Mouse (Mus musculus): ENCODE measurements around the gene Hoxa9. TPM values are rescaled to one million over a fixed set of nuclear protein-coding genes. Genes with fewer than 3 reads are reported as not detected.

Hoxa9 gene
- total and polyA plus RNA-seq, 3 experiments, result 0.04 TPM; not detected in 2

GRCm38 (mm10) chr6:52244471-52245039 is 13.7 kb upstream of the Hoxa9 start:
- H3K79me2 ChIP-seq (replicated peaks; ENCODE audit: control insufficient read depth, insufficient read depth, low read length), result no peaks in the 10 kb centered on the region
- no peaks in the 10 kb centered on the region for H3K36me3 ChIP-seq (ENCODE audit: control insufficient read depth, insufficient read depth, low read length)
- H3K4me1 ChIP-seq (ENCODE audit: control insufficient read depth, insufficient read depth, low read length), result no peaks in the 10 kb centered on the region; the same call in 1 of the 2 replicates
- H3K27ac ChIP-seq, result no peak overlapping the region
- WGBS, result 6% methylated on average over 23 of the region's 23 CpGs
- intact Hi-C loops (cut with DNase I), result no loop called here
- H3K27me3 ChIP-seq (ENCODE audit: control insufficient read depth, insufficient read depth, low read length), result peaks cover 43% of the 10 kb centered on the region
- DNase-seq, result peak in 1 of 2 experiments; percentile 22
- H3K4me3 ChIP-seq, result no peak overlapping the region
- TF ChIP-seq POLR2A (IDR thresholded peaks at IDR 0.05; ENCODE audit: insufficient read depth, low read depth, low read length), result no peak
- TF ChIP-seq EP300 (IDR thresholded peaks at IDR 0.05; ENCODE audit: insufficient read depth, low read depth, low read length), result no peak
- TF ChIP-seq CTCF (IDR thresholded peaks at IDR 0.05), result no peak
- no peak overlapping the region for H3K9ac ChIP-seq (ENCODE audit: low read depth, low read length)

DNA sequence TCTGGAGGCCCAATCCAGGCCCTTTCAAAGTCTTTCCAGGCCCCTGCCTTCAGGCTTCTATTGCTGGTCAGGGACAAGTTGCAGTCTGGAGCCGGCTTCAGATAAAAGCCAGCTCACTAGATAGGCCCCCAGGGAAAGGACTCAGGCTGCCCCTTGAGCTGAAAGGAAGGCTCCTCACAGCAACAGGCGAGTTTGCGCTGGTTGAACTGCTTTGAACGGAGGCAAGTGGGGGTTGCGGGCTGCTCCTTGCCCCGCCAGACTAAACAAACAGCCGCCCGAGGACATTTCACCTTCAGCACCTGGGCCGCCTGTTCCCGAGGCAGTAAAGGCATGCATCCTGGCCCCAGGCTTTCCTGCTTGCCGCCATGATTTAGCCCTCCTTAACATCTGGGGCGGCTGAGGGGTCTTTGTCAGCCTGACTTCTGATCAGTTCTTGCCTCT is 12.8 kb upstream of the Hoxa9 start:
- WGBS, result 10% methylated on average over 12 of the region's 12 CpGs
- TF ChIP-seq CTCF (IDR thresholded peaks at IDR 0.05) (no peak), POLR2A (IDR thresholded peaks at IDR 0.05; ENCODE audit: insufficient read depth, low read depth, low read length) (no peak), EP300 (IDR thresholded peaks at IDR 0.05; ENCODE audit: insufficient read depth, low read depth, low read length) (no peak)
- DNase-seq, result peak in 1 of 2 experiments; percentile 16

GRCm38 (mm10) chr6:52242801-52243332 is 12.0 kb upstream of the Hoxa9 start:
- Histone ChIP-seq H3K79me2 (replicated peaks; ENCODE audit: control insufficient read depth, insufficient read depth, low read length) (no peaks in the 10 kb centered on the region), H3K27ac (no peak overlapping the region), H3K9ac (ENCODE audit: low read depth, low read length) (no peak overlapping the region), H3K4me3 (no peak overlapping the region), H3K4me1 (ENCODE audit: control insufficient read depth, insufficient read depth, low read length) (no peaks in the 10 kb centered on the region; the same call in 1 of the 2 replicates), H3K27me3 (ENCODE audit: control insufficient read depth, insufficient read depth, low read length) (peaks cover 35% of the 10 kb centered on the region), H3K36me3 (ENCODE audit: control insufficient read depth, insufficient read depth, low read length) (no peaks in the 10 kb centered on the region)
- no peak for TF ChIP-seq CTCF (IDR thresholded peaks at IDR 0.05)
- TF ChIP-seq EP300 (IDR thresholded peaks at IDR 0.05; ENCODE audit: insufficient read depth, low read depth, low read length), result no peak
- TF ChIP-seq POLR2A (IDR thresholded peaks at IDR 0.05; ENCODE audit: insufficient read depth, low read depth, low read length), result no peak
- intact Hi-C loops (cut with DNase I), result no loop called here
- DNase-seq, result peak in 1 of 2 experiments; percentile 12
- WGBS, result 12% methylated on average over 4 of the region's 4 CpGs

More for the DNA sequence above, 12.8 kb upstream of the Hoxa9 start:
- Histone ChIP-seq H3K27ac (no peak overlapping the region), H3K9ac (ENCODE audit: low read depth, low read length) (no peak overlapping the region), H3K36me3 (ENCODE audit: control insufficient read depth, insufficient read depth, low read length) (no peaks in the 10 kb centered on the region), H3K4me1 (ENCODE audit: control insufficient read depth, insufficient read depth, low read length) (no peaks in the 10 kb centered on the region; the same call in 1 of the 2 replicates), H3K4me3 (no peak overlapping the region), H3K27me3 (ENCODE audit: control insufficient read depth, insufficient read depth, low read length) (peaks cover 41% of the 10 kb centered on the region), H3K79me2 (replicated peaks; ENCODE audit: control insufficient read depth, insufficient read depth, low read length) (no peaks in the 10 kb centered on the region)
- intact Hi-C loops (cut with DNase I), result no loop called here

- Histone ChIP-seq H3K27ac (no peak overlapping the region), H3K79me2 (replicated peaks; ENCODE audit: control insufficient read depth, insufficient read depth, low read length) (no peaks in the 10 kb centered on the region), H3K4me1 (ENCODE audit: control insufficient read depth, insufficient read depth, low read length) (no peaks in the 10 kb centered on the region; the same call in 1 of the 2 replicates), H3K9ac (ENCODE audit: low read depth, low read length) (no peak overlapping the region), H3K27me3 (ENCODE audit: control insufficient read depth, insufficient read depth, low read length) (peaks cover 32% of the 10 kb centered on the region), H3K36me3 (ENCODE audit: control insufficient read depth, insufficient read depth, low read length) (no peaks in the 10 kb centered on the region), H3K4me3 (no peak overlapping the region)
- intact Hi-C loops (cut with DNase I), result no loop called here
- TF ChIP-seq CTCF (IDR thresholded peaks at IDR 0.05), result no peak
- TF ChIP-seq EP300 (IDR thresholded peaks at IDR 0.05; ENCODE audit: insufficient read depth, low read depth, low read length), result no peak
- TF ChIP-seq POLR2A (IDR thresholded peaks at IDR 0.05; ENCODE audit: insufficient read depth, low read depth, low read length), result no peak
- peak in 1 of 2 experiments; percentile 17 for DNase-seq
- WGBS, result 7% methylated on average over 9 of the region's 9 CpGs
These were observed 10.2 kb upstream of the Hoxa9 start for GRCm38 (mm10) chr6:52241001-52241621.

GRCm38 (mm10) chr6:52240389-52241000 is 9.6 kb upstream of the Hoxa9 start, which contains the start of gene Hoxa10:
TSS of gene Hoxa10 (minus strand) at chr6:52240854.
- no peak within 1 kb of the TSS for H3K9ac ChIP-seq (ENCODE audit: low read depth, low read length)
- peak; percentile 74 to 80 for DNase-seq
- TF ChIP-seq CTCF (IDR thresholded peaks at IDR 0.05), result peak; percentile 82
- no peak for TF ChIP-seq POLR2A (IDR thresholded peaks at IDR 0.05; ENCODE audit: insufficient read depth, low read depth, low read length)
- H3K27ac ChIP-seq, result no peak within 1 kb of the TSS
- no peak within 1 kb of the TSS for H3K4me3 ChIP-seq
- no peaks in the 10 kb centered on the region for H3K36me3 ChIP-seq (ENCODE audit: control insufficient read depth, insufficient read depth, low read length)
- H3K27me3 ChIP-seq (ENCODE audit: control insufficient read depth, insufficient read depth, low read length), result peaks cover 33% of the 10 kb centered on the region
- 2% methylated on average over 35 of the region's 35 CpGs for WGBS
- H3K4me1 ChIP-seq (ENCODE audit: control insufficient read depth, insufficient read depth, low read length), result no peaks in the 10 kb centered on the region; the same call in 1 of the 2 replicates
- no peaks in the 10 kb centered on the region for H3K79me2 ChIP-seq (replicated peaks; ENCODE audit: control insufficient read depth, insufficient read depth, low read length)
- intact Hi-C loops (cut with DNase I), result no loop called here

All from heart, adult 2 months (tissue).